Mouse (Mus musculus) embryonic facial prominence, embryonic 11.5 days (tissue): Measurements from ENCODE around the gene Sept3. TPM values are rescaled to one million over a fixed set of nuclear protein-coding genes. Genes with fewer than 3 reads are reported as not detected.
A peak's percentile ranks its signal among the peaks of the same experiment; 100 is the strongest.

Experiments
- ATAC-seq: fragments of 200-750 bp; cut with Nextera tagmentation; replicated peaks from 2 replicates; pipeline ENCODE4 v1.8.0; 2017; ENCODE audit warnings: low read depth; ENCODE audit not compliant: insufficient number of reproducible peaks, low FRiP score, low TSS enrichment
- DNase-seq: peaks from one replicate; pipeline ENCODE4 v3.0.0-alpha.2; 2015; ENCODE audit warnings: low spot score
- H3K27ac ChIP-seq: fragments of 300-500 bp; sonication (generic); replicated peaks from 2 replicates; pipeline ENCODE4 v1.5.1; 2014; ENCODE audit warnings: mild to moderate bottlenecking, low read depth, low read length, control low read depth
- H3K27me3 ChIP-seq: fragments of 300-500 bp; sonication (generic); 2 replicates; pipeline ENCODE4 v1.6.1; 2014; ENCODE audit warnings: mild to moderate bottlenecking, low read length, moderate library complexity, mixed read lengths; ENCODE audit not compliant: control insufficient read depth, insufficient read depth
- H3K36me3 ChIP-seq: fragments of 300-500 bp; sonication (generic); replicated peaks from 2 replicates; pipeline ENCODE4 v1.6.1; 2014; ENCODE audit warnings: low read depth, mild to moderate bottlenecking, low read length, moderate library complexity, mixed read lengths; ENCODE audit not compliant: control insufficient read depth, insufficient read depth
- H3K4me1 ChIP-seq: fragments of 300-500 bp; sonication (generic); 2 replicates; pipeline ENCODE4 v1.6.1; 2014; ENCODE audit warnings: low read length, mixed read lengths; ENCODE audit not compliant: control insufficient read depth, insufficient read depth
- H3K4me2 ChIP-seq: fragments of 300-500 bp; sonication (generic); 2 replicates; pipeline ENCODE4 v1.6.1; 2014; ENCODE audit warnings: low read depth, mild to moderate bottlenecking, control low read depth, low read length, moderate library complexity
- H3K4me3 ChIP-seq: fragments of 300-500 bp; sonication (generic); 2 replicates; pipeline ENCODE4 v1.5.1; 2014; ENCODE audit warnings: low read depth, low read length, control low read depth
- H3K9ac ChIP-seq: fragments of 300-500 bp; sonication (generic); replicated peaks from 2 replicates; pipeline ENCODE4 v1.6.1; 2014; ENCODE audit warnings: mild to moderate bottlenecking, control low read depth, low read length
- H3K9me3 ChIP-seq: fragments of 300-500 bp; sonication (generic); replicated peaks from 2 replicates; pipeline ENCODE4 v1.6.1; 2016; ENCODE audit warnings: mild to moderate bottlenecking, low read length, inconsistent platforms, mixed read lengths; ENCODE audit not compliant: control insufficient read depth
- WGBS: fragments of 180-500 bp; shearing (Covaris S2); extraction: QIAGEN DNeasy Blood & Tissue Kit; methylation state at CpG from one replicate; pipeline ENCODE4 v1.1.7; 2014; 5-methylcytosine and 5-hydroxymethylcytosine counted together
- polyA plus RNA-seq: library from polyadenylated mRNA; unstranded; fragments of >200 nt; fragmentation: Nextera tagmentation; extraction: Ambion mirVana; gene quantifications from 2 replicates; pipeline ENCODE4 v1.2.1, GENCODE M21; 2014

The Sept3 gene
- polyA plus RNA-seq, 1 experiment from 2014 or later: 66.7 TPM

- H3K36me3 ChIP-seq: no peaks in the 10 kb centered on the region
- peak within 1 kb of the TSS; percentile 11; the same call in 1 of the 2 replicates for H3K4me2 ChIP-seq
- H3K9ac ChIP-seq: no peak within 1 kb of the TSS
- H3K27ac ChIP-seq: no peak within 1 kb of the TSS
- H3K4me1 ChIP-seq: no peaks in the 10 kb centered on the region
- H3K27me3 ChIP-seq: no peaks in the 10 kb centered on the region
- H3K4me3 ChIP-seq: no peak within 1 kb of the TSS
- H3K9me3 ChIP-seq: no peaks in the 10 kb centered on the region
- 57% methylated on average over 39 of the region's 39 CpGs for WGBS
- no peak for DNase-seq
- ATAC-seq: no peak
These were observed 24.3 kb downstream of the Sept3 start, which contains the start of gene Wbp2nl for GRCm38 (mm10) chr15:82298764-82299561. Gene Wbp2nl, plus strand, starts transcription at chr15:82298954.

GRCm38 (mm10) chr15:82307107-82307506 lies 32.4 kb downstream of the Sept3 start:
- Histone ChIP-seq H3K27ac (no peak overlapping the region), H3K4me1 (no peaks in the 10 kb centered on the region), H3K36me3 (no peaks in the 10 kb centered on the region), H3K4me3 (no peak overlapping the region), H3K9ac (no peak overlapping the region), H3K4me2 (no peak overlapping the region), H3K27me3 (no peaks in the 10 kb centered on the region), H3K9me3 (no peaks in the 10 kb centered on the region)
- ATAC-seq (no peak), DNase-seq (no peak)
- WGBS: 73% methylated on average over 3 of the region's 3 CpGs

GRCm38 (mm10) chr15:82308416-82308815 lies 33.7 kb downstream of the Sept3 start:
- Histone ChIP-seq H3K4me2 (no peak overlapping the region), H3K27me3 (no peaks in the 10 kb centered on the region), H3K4me3 (no peak overlapping the region), H3K27ac (no peak overlapping the region), H3K36me3 (no peaks in the 10 kb centered on the region), H3K4me1 (no peaks in the 10 kb centered on the region), H3K9me3 (no peaks in the 10 kb centered on the region), H3K9ac (no peak overlapping the region)
- DNase-seq: no peak
- no peak for ATAC-seq
- 62% methylated on average over 3 of the region's 3 CpGs for WGBS

- Histone ChIP-seq H3K4me1 (no peaks in the 10 kb centered on the region), H3K4me3 (no peak overlapping the region), H3K4me2 (no peak overlapping the region), H3K27me3 (no peaks in the 10 kb centered on the region), H3K9me3 (no peaks in the 10 kb centered on the region), H3K36me3 (no peaks in the 10 kb centered on the region), H3K9ac (no peak overlapping the region), H3K27ac (no peak overlapping the region)
- DNase-seq (no peak), ATAC-seq (no peak)
- WGBS: 87% methylated on average over 6 of the region's 6 CpGs
These were observed 43.1 kb downstream of the Sept3 start for GRCm38 (mm10) chr15:82317839-82318238.

- H3K27me3 ChIP-seq: no peaks in the 10 kb centered on the region
- no peak overlapping the region for H3K27ac ChIP-seq
- no peak overlapping the region for H3K4me2 ChIP-seq
- no peak overlapping the region for H3K9ac ChIP-seq
- WGBS: 81% methylated on average over 1 of the region's 1 CpGs
- H3K4me1 ChIP-seq: no peaks in the 10 kb centered on the region
- H3K4me3 ChIP-seq: no peak overlapping the region
- H3K9me3 ChIP-seq: no peaks in the 10 kb centered on the region
- no peaks in the 10 kb centered on the region for H3K36me3 ChIP-seq
- ATAC-seq (no peak), DNase-seq (no peak)
These were observed 44.9 kb downstream of the Sept3 start for GRCm38 (mm10) chr15:82319613-82320012.

GRCm38 (mm10) chr15:82322195-82322594 lies 47.5 kb downstream of the Sept3 start:
- H3K9ac ChIP-seq: no peak overlapping the region
- H3K36me3 ChIP-seq: no peaks in the 10 kb centered on the region
- H3K4me3 ChIP-seq: no peak overlapping the region
- H3K4me1 ChIP-seq: no peaks in the 10 kb centered on the region
- ATAC-seq (no peak), DNase-seq (no peak)
- no peak overlapping the region for H3K27ac ChIP-seq
- WGBS: 73% methylated on average over 8 of the region's 8 CpGs
- no peaks in the 10 kb centered on the region for H3K9me3 ChIP-seq
- H3K27me3 ChIP-seq: no peaks in the 10 kb centered on the region
- no peak overlapping the region for H3K4me2 ChIP-seq

- Histone ChIP-seq H3K4me2 (no peak overlapping the region), H3K4me1 (no peaks in the 10 kb centered on the region), H3K36me3 (no peaks in the 10 kb centered on the region), H3K27me3 (no peaks in the 10 kb centered on the region), H3K27ac (no peak overlapping the region), H3K4me3 (no peak overlapping the region), H3K9ac (no peak overlapping the region), H3K9me3 (no peaks in the 10 kb centered on the region)
- ATAC-seq: no peak
- 74% methylated on average over 2 of the region's 2 CpGs for WGBS
- no peak for DNase-seq
These were observed 50.7 kb downstream of the Sept3 start for GRCm38 (mm10) chr15:82325382-82325781.

GRCm38 (mm10) chr15:82335194-82335593 lies 60.5 kb downstream of the Sept3 start:
- DNase-seq (no peak), ATAC-seq (no peak)
- H3K36me3 ChIP-seq: no peaks in the 10 kb centered on the region
- no peaks in the 10 kb centered on the region for H3K4me1 ChIP-seq
- H3K4me3 ChIP-seq: no peak overlapping the region
- H3K27me3 ChIP-seq: no peaks in the 10 kb centered on the region
- H3K27ac ChIP-seq: no peak overlapping the region
- no peak overlapping the region for H3K9ac ChIP-seq
- WGBS: 91% methylated on average over 4 of the region's 4 CpGs
- no peaks in the 10 kb centered on the region for H3K9me3 ChIP-seq
- no peak overlapping the region for H3K4me2 ChIP-seq
